In the genomic region with DNA sequence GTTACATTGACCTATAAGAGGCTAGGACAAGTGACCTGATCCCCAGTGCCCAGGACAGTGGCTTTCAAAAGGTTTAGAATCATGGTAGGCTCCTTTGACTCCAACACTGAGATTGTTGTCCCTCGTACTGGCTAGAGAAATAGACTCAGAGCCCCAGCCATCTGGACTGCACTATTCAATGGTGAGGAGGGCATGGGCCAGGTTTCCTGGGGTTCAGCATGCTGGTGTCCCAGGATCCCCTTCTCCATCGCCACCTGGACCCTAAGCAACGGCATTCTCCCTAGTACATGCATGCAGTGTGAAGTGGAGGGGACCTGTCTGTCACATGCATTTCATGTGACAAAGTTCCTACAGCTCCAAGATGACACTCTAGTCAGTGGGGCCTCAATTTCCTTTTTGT, we compare ENCODE assay signal across 19 mouse cellular contexts.
DNase-seq lines count a peak whose midpoint lies in the region; TF ChIP-seq lines count a peak whose summit lies in the region.
"Had no signal": no experiment of that assay in that cellular context is flagged by ENCODE, and none has a peak within 500 bp of the region (broad histone marks: within the 10 kb centered on the region; RNA-seq: fewer than 3 reads in every experiment).

No protein-coding gene starts in this region.

- H3K4me1 ChIP-seq in cerebellum, adult 2 months (ENCODE audit: control insufficient read depth, insufficient read depth, low read length), result peaks cover 28% of the 10 kb centered on the region
- H3K4me1 ChIP-seq: forebrain, embryonic 10.5 days had no signal

- H3K27me3 ChIP-seq in cerebellum, adult 2 months (ENCODE audit: control insufficient read depth, insufficient read depth, low read length), result no peaks in the 10 kb centered on the region
- H3K27me3 ChIP-seq: forebrain, embryonic 13.5 days; hindbrain, embryonic 12.5 days; hindbrain, embryonic 15.5 days had no signal

- 14% methylated on average over 3 of the region's 3 CpGs for WGBS in cerebellum, adult 2 months

- peak overlapping the region; percentile 17; the same call in 1 of the 2 replicates for H3K27ac ChIP-seq in cerebellum, adult 2 months (ENCODE audit: insufficient read depth, low read length)
- H3K27ac ChIP-seq: forebrain, embryonic 10.5 days; forebrain, embryonic 13.5 days; heart, adult 2 months; heart, embryonic 10.5 days; heart, embryonic 13.5 days; hindbrain, embryonic 12.5 days; hindbrain, embryonic 15.5 days had no signal

- no peak overlapping the region for H3K4me3 ChIP-seq in cerebellum, adult 2 months (replicated peaks; ENCODE audit: insufficient read depth, low read depth, low read length)
- H3K4me3 ChIP-seq: forebrain, embryonic 10.5 days; forebrain, embryonic 13.5 days; heart, adult 2 months; heart, embryonic 10.5 days; heart, embryonic 13.5 days; hindbrain, embryonic 12.5 days; hindbrain, embryonic 15.5 days had no signal

- no peak for TF ChIP-seq POLR2A in cerebellum, adult 2 months (IDR thresholded peaks at IDR 0.05; ENCODE audit: borderline replicate concordance, insufficient read depth, low read length)

- DNase-seq in cerebellum, adult 11 months, result peak; percentile 39
- DNase-seq in cerebellum, postnatal 36 days, result no peak
- peak; percentile 44 to 57 for DNase-seq in cerebellum, adult 2 months
- peak; percentile 52 to 71 for DNase-seq in cerebellum, postnatal 10 days
- no peak for DNase-seq in retina, postnatal 1 day
- DNase-seq in spleen, postnatal 10 days (ENCODE audit: low spot score in 2 of 2), result no peak
- DNase-seq: adrenal gland, postnatal 10 days; adrenal gland, postnatal 36 days; B cell, adult 2 months; gastrocnemius, postnatal 10 days; gastrocnemius, postnatal 36 days; heart, adult 2 months; kidney, adult 2 months had no signal

- TF ChIP-seq CTCF in cerebellum, adult 2 months (IDR thresholded peaks at IDR 0.05; ENCODE audit: borderline replicate concordance, insufficient read depth, low read depth, low read length), result no peak

Comparison
In these comparisons a context has a peak if more than half of its experiments do, and no peak if none do; other contexts are left out.
1. DNase-seq: peak in cerebellum, adult 11 months (single experiment), cerebellum, adult 2 months (2 of 2) and cerebellum, postnatal 10 days (2 of 2); none in cerebellum, postnatal 36 days (0 of 2), retina, postnatal 1 day (single experiment) and spleen, postnatal 10 days (0 of 2).